Mouse (Mus musculus): ENCODE measurements around the gene Mertk.

DNA sequence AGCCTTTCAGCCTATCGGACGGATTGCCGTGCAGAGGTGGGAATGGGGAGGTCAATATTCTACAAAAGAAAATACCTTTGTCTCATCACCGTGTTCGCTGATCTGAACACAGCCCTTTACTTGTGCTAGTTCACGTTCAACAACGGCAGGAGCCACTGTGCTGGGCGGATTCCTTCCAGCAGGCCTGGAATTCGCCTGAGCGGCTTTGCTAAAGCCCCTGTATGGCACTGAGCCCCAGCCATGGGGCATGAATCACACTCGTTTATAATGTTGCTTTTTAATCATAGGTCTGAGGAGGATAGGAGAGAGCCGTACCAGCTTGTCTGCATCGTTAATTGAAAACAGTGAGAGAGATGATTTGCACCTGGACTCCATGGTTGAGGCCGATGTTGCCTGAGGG lies 6.4 kb upstream of the Mertk start:
- TF ChIP-seq POLR2A (IDR thresholded peaks at IDR 0.05; ENCODE audit: control insufficient read depth, extremely low read depth, insufficient read depth, low read length, poor library complexity), result no peak
- no peak for TF ChIP-seq CTCF (IDR thresholded peaks at IDR 0.05; ENCODE audit: borderline replicate concordance, control insufficient read depth, extremely low read depth, insufficient read depth, low read length, poor library complexity)

Measured in thymus, adult 2 months (tissue).